Mouse (Mus musculus): ENCODE results near the gene Tmem234. TPM values are rescaled to one million over a fixed set of nuclear protein-coding genes. Genes with fewer than 3 reads are reported as not detected.
A peak's percentile ranks its signal among the peaks of the same experiment; 100 is the strongest.

Tmem234 gene
- polyA plus RNA-seq, 1 experiment, result 53.2 TPM

DNA sequence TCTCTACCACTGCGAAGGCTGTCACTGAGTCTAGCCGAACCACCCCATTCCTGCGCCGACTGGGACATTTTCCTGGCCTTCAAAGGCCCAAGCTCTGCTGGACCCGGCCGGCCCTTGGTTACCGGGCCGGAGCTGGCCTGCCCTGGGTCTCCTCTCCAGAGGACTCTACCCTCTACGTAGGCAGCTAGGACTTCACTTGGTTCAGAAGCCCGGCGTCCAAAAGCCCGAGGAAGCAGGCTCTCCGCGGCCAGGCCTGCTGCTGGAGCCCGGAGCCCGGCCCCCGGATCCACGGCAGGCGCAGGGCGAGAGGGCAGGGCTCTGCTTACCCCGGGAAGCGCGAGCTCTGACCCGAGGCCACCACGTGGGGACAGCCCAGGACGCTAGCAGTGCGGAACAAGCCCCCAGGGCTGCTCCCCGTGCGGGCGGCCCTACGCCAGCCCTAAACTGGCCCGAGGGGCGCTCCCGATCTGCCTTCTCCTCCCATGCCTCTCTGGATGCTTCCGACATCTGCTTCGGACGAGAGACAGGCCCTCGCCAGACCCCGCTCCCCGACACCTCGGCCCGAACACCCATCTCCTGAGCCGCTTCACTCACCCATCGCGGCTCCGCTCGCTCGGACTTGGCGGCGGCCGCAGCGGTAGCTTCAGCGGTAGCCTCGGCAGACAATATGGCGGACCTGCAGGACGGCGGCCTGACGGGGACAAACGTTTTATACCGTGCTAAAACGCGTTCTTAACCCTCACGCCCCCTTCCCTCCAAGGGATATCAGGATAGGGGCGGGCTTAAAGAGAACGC, 71.8 kb downstream of the Tmem234 start, which contains the start of gene Kpna6:
Gene Kpna6 (minus strand): TSS at position 685 of the 795 bp plus-strand sequence.
- peaks cover 9% of the 10 kb centered on the region for H3K36me3 ChIP-seq (ENCODE audit: control insufficient read depth)
- H3K9me3 ChIP-seq (ENCODE audit: control insufficient read depth, low read length), result no peaks in the 10 kb centered on the region
- H3K4me3 ChIP-seq (replicated peaks), result peak within 1 kb of the TSS; percentile 79
- H3K27me3 ChIP-seq (ENCODE audit: control insufficient read depth), result no peaks in the 10 kb centered on the region
- H3K4me1 ChIP-seq (ENCODE audit: control insufficient read depth), result peaks cover 29% of the 10 kb centered on the region
- TF ChIP-seq GATA1 (IDR thresholded peaks at IDR 0.05; ENCODE audit: low read length) (no peak), TAL1 (IDR thresholded peaks at IDR 0.05; ENCODE audit: low read length) (no peak)

GRCm38 (mm10) chr4:129672878-129673449, 72.5 kb downstream of the Tmem234 start:
- Histone ChIP-seq H3K4me3 (replicated peaks) (peak overlapping the region; percentile 79), H3K9me3 (ENCODE audit: control insufficient read depth, low read length) (no peaks in the 10 kb centered on the region), H3K4me1 (ENCODE audit: control insufficient read depth) (peaks cover 29% of the 10 kb centered on the region), H3K36me3 (ENCODE audit: control insufficient read depth) (peaks cover 12% of the 10 kb centered on the region), H3K27me3 (ENCODE audit: control insufficient read depth) (no peaks in the 10 kb centered on the region)
- no peak for TF ChIP-seq GATA1 (IDR thresholded peaks at IDR 0.05; ENCODE audit: low read length)
- TF ChIP-seq TAL1 (IDR thresholded peaks at IDR 0.05; ENCODE audit: low read length), result no peak

Other genes starting within 250 kb of the Tmem234 start
- 0.04 and 0.08 TPM in 2 replicates for gene Zbtb8a, start 222.6 kb upstream of the Tmem234 start, polyA plus RNA-seq (2012)
- gene Zbtb8b, start 159.8 kb upstream of the Tmem234 start, polyA plus RNA-seq (2012), result 0.02 TPM in 1 of 2 replicates, not detected in the other
- 87.8 and 92.9 TPM in 2 replicates for gene Bsdc1, start 139.1 kb upstream of the Tmem234 start, polyA plus RNA-seq (2012)
- not detected in 2 replicates for gene Tssk3, start 109.6 kb upstream of the Tmem234 start, polyA plus RNA-seq (2012)
- 1.5 and 1.9 TPM in 2 replicates for gene Fam229a, start 109.5 kb upstream of the Tmem234 start, polyA plus RNA-seq (2012)
- gene Marcksl1, start 87.1 kb upstream of the Tmem234 start, polyA plus RNA-seq (2012), result 1.2 and 1.4 TPM in 2 replicates
- gene Hdac1, start 58.0 kb upstream of the Tmem234 start, polyA plus RNA-seq (2012), result 9.1 and 9.2 TPM in 2 replicates
- 3.0 and 3.1 TPM in 2 replicates for gene Lck, start 27.0 kb upstream of the Tmem234 start, polyA plus RNA-seq (2012)
- 0.15 TPM in 1 of 2 replicates, not detected in the other for gene Fam167b, start 22.1 kb upstream of the Tmem234 start, polyA plus RNA-seq (2012)
- 14.4 and 16.7 TPM in 2 replicates for gene Eif3i, start within 50 bp of the Tmem234 start, polyA plus RNA-seq (2012)
- not detected in 2 replicates for gene Dcdc2b, start 13.6 kb downstream of the Tmem234 start, polyA plus RNA-seq (2012)
- gene Iqcc, start 18.4 kb downstream of the Tmem234 start, polyA plus RNA-seq (2012), result 0.09 and 0.11 TPM in 2 replicates
- 0.73 and 2.6 TPM in 2 replicates for gene Ccdc28b, start 23.3 kb downstream of the Tmem234 start, polyA plus RNA-seq (2012)
- 2.8 and 3.0 TPM in 2 replicates for gene Txlna, start 40.4 kb downstream of the Tmem234 start, polyA plus RNA-seq (2012)
- 0.47 and 0.65 TPM in 2 replicates for gene Kpna6, start 72.1 kb downstream of the Tmem234 start, polyA plus RNA-seq (2012)
- 1.0 and 1.4 TPM in 2 replicates for gene Tmem39b, start 96.2 kb downstream of the Tmem234 start, polyA plus RNA-seq (2012)
- 5.8 and 6.3 TPM in 2 replicates for gene Khdrbs1, start 141.6 kb downstream of the Tmem234 start, polyA plus RNA-seq (2012)
- 3.6 and 4.7 TPM in 2 replicates for gene Ptp4a2, start 210.6 kb downstream of the Tmem234 start, polyA plus RNA-seq (2012)